Mouse (Mus musculus): ENCODE measurements at regions not wholly inside any gene's neighbourhood (a gene's known extent, or its start where the extent isn't known, plus 50 kb on each side); places are given as distances from the start of the nearest gene placed in this dataset.

- dilution Hi-C loops (cut with MboI; ENCODE audit: extremely low pct_ligation_motif_present, extremely low pct_unique_long_range_greater_than_20kb, low sequenced_read_pairs) (no loop called here), in situ Hi-C loops (cut with MboI; ENCODE audit: low pct_ligation_motif_present, low pct_unique_long_range_greater_than_20kb, low sequenced_read_pairs) (no loop called here)
- Histone ChIP-seq H3K27me3 (replicated peaks) (no peaks in the 10 kb centered on the region), H3K79me2 (replicated peaks; ENCODE audit: control insufficient read depth, extremely low read depth, insufficient read depth, poor library complexity, severe bottlenecking) (no peaks in the 10 kb centered on the region), H3K9ac (ENCODE audit: insufficient read depth, low read depth) (no peak overlapping the region), H3K27ac (ENCODE audit: insufficient read depth, low read depth) (no peak overlapping the region), H3K4me1 (ENCODE audit: control insufficient read depth in 1 of 2, insufficient read depth in 2 of 2) (no peaks in the 10 kb centered on the region), H3K36me3 (replicated peaks in 1 of 2; ENCODE audit: control insufficient read depth in 1 of 2, insufficient read depth in 1 of 2, low read length in 1 of 2) (no peaks in the 10 kb centered on the region), H3K4me2 (ENCODE audit: insufficient read depth, low read depth, poor library complexity, severe bottlenecking) (no peak overlapping the region), H3K4me3 (replicated peaks in 1 of 3; ENCODE audit: low read depth in 2 of 3, low read length in 2 of 3, poor library complexity in 1 of 3) (no peak overlapping the region), H3K9me3 (replicated peaks; ENCODE audit: low read length) (no peaks in the 10 kb centered on the region)
- no peak for TF ChIP-seq RCOR1 (conservative IDR thresholded peaks at IDR 0.05; ENCODE audit: low read depth, low read length)
- no peak for DNase-seq (ENCODE audit: extremely low read depth)
Observed at GRCm38 (mm10) chr1:75693231-75693914, 147.3 kb downstream of the Slc4a3 start.

- Histone ChIP-seq H3K27me3 (replicated peaks) (no peaks in the 10 kb centered on the region), H3K9ac (ENCODE audit: insufficient read depth, low read depth) (no peak overlapping the region), H3K4me3 (replicated peaks in 1 of 3; ENCODE audit: low read depth in 2 of 3, low read length in 2 of 3, poor library complexity in 1 of 3) (no peak overlapping the region), H3K79me2 (replicated peaks; ENCODE audit: control insufficient read depth, extremely low read depth, insufficient read depth, poor library complexity, severe bottlenecking) (no peaks in the 10 kb centered on the region), H3K4me1 (ENCODE audit: control insufficient read depth in 1 of 2, insufficient read depth in 2 of 2) (no peaks in the 10 kb centered on the region), H3K27ac (ENCODE audit: insufficient read depth, low read depth) (no peak overlapping the region), H3K4me2 (ENCODE audit: insufficient read depth, low read depth, poor library complexity, severe bottlenecking) (no peak overlapping the region), H3K9me3 (replicated peaks; ENCODE audit: low read length) (no peaks in the 10 kb centered on the region), H3K36me3 (replicated peaks in 1 of 2; ENCODE audit: control insufficient read depth in 1 of 2, insufficient read depth in 1 of 2, low read length in 1 of 2) (no peaks in the 10 kb centered on the region)
- no peak for DNase-seq (ENCODE audit: extremely low read depth)
- dilution Hi-C loops (cut with MboI; ENCODE audit: extremely low pct_ligation_motif_present, extremely low pct_unique_long_range_greater_than_20kb, low sequenced_read_pairs) (no loop called here), in situ Hi-C loops (cut with MboI; ENCODE audit: low pct_ligation_motif_present, low pct_unique_long_range_greater_than_20kb, low sequenced_read_pairs) (no loop called here)
- TF ChIP-seq CTCF (conservative IDR thresholded peaks at IDR 0.05 in 1 of 2, IDR thresholded peaks at IDR 0.05 in 1 of 2; ENCODE audit: low read depth in 2 of 2, low read length in 2 of 2) (no peak), NRF1 (IDR thresholded peaks at IDR 0.05; ENCODE audit: low read depth, low read length) (no peak), JUND (conservative IDR thresholded peaks at IDR 0.05; ENCODE audit: low read depth, low read length) (no peak), UBTF (IDR thresholded peaks at IDR 0.05; ENCODE audit: low read depth, low read length) (no peak), PAX5 (IDR thresholded peaks at IDR 0.05; ENCODE audit: low read length) (no peak), RAD21 (IDR thresholded peaks at IDR 0.05; ENCODE audit: low read depth, low read length) (no peak), TBP (conservative IDR thresholded peaks at IDR 0.05; ENCODE audit: low read depth, low read length) (no peak), ZC3H11A (IDR thresholded peaks at IDR 0.05; ENCODE audit: low read depth, low read length) (no peak), TCF12 (IDR thresholded peaks at IDR 0.05; ENCODE audit: low read depth, low read length) (no peak), BHLHE40 (IDR thresholded peaks at IDR 0.05; ENCODE audit: low read depth, low read length) (no peak), POLR2A (IDR thresholded peaks at IDR 0.05; ENCODE audit: low read depth, low read length) (no peak), MEF2A (IDR thresholded peaks at IDR 0.05; ENCODE audit: borderline replicate concordance, low read depth, low read length) (no peak), HCFC1 (IDR thresholded peaks at IDR 0.05; ENCODE audit: low read depth, low read length) (no peak), ZKSCAN1 (IDR thresholded peaks at IDR 0.05; ENCODE audit: borderline replicate concordance, low read depth, low read length) (no peak), USF2 (conservative IDR thresholded peaks at IDR 0.05; ENCODE audit: low read depth, low read length) (no peak), MAX (IDR thresholded peaks at IDR 0.05; ENCODE audit: low read length) (no peak), EP300 (IDR thresholded peaks at IDR 0.05; ENCODE audit: low read length) (no peak), SMC3 (IDR thresholded peaks at IDR 0.05; ENCODE audit: low read depth, low read length) (no peak)
Observed at GRCm38 (mm10) chr1:75704832-75705650, 159.0 kb downstream of the Slc4a3 start.

Data from CH12.LX (cell line).